Mouse (Mus musculus) kidney, postnatal 0 days (tissue): ENCODE data around the gene Ppard. TPM values are rescaled to one million over a fixed set of nuclear protein-coding genes. Genes with fewer than 3 reads are reported as not detected.
A peak's percentile ranks its signal among the peaks of the same experiment; 100 is the strongest.

ENCODE experiments used
- ATAC-seq: fragments of 200-750 bp; cut with Nextera tagmentation; replicated peaks from 2 replicates; pipeline ENCODE4 v1.8.0; 2017; ENCODE audit warnings: low read depth, moderate number of reproducible peaks, moderate TSS enrichment, moderate library complexity; ENCODE audit not compliant: low FRiP score
- DNase-seq: peaks from one replicate; pipeline ENCODE4 v3.0.0-alpha.2; 2016; ENCODE audit warnings: low spot score
- H3K27ac ChIP-seq: fragments of 300-500 bp; sonication (generic); 2 replicates; pipeline ENCODE4 v1.5.1; 2014; ENCODE audit warnings: mild to moderate bottlenecking
- H3K27me3 ChIP-seq: fragments of 300-500 bp; sonication (generic); 2 replicates; pipeline ENCODE4 v1.6.1; 2014; ENCODE audit warnings: low read length, mixed read lengths; ENCODE audit not compliant: insufficient read depth
- H3K36me3 ChIP-seq: fragments of 300-500 bp; sonication (generic); 2 replicates; pipeline ENCODE4 v1.6.1; 2014; ENCODE audit warnings: low read length, mixed read lengths; ENCODE audit not compliant: insufficient read depth
- H3K4me1 ChIP-seq: fragments of 300-500 bp; sonication (generic); replicated peaks from 2 replicates; pipeline ENCODE4 v1.6.1; 2014; ENCODE audit warnings: antibody characterized with exemption, low read length, mixed read lengths; ENCODE audit not compliant: insufficient read depth
- H3K4me2 ChIP-seq: fragments of 300-500 bp; sonication (generic); 2 replicates; pipeline ENCODE4 v1.6.1; 2014; ENCODE audit warnings: mild to moderate bottlenecking, low read length, moderate library complexity, mixed read lengths
- H3K4me3 ChIP-seq: fragments of 300-500 bp; sonication (generic); replicated peaks from 2 replicates; pipeline ENCODE4 v1.5.1; 2014; ENCODE audit warnings: low read depth, low read length
- H3K9ac ChIP-seq: fragments of 300-500 bp; sonication (generic); 2 replicates; pipeline ENCODE4 v1.6.1; 2014; ENCODE audit warnings: low read depth, low read length
- H3K9me3 ChIP-seq: fragments of 300-500 bp; sonication (generic); replicated peaks from 2 replicates; pipeline ENCODE4 v1.6.1; 2016; ENCODE audit warnings: low read length, inconsistent platforms, mixed read lengths
- CTCF ChIP-seq: IDR thresholded peaks from 2 replicates; pipeline ENCODE4 v1.5.1; 2016; ENCODE audit warnings: antibody characterized with exemption, low read depth, mild to moderate bottlenecking, moderate library complexity
- WGBS: fragments of 180-500 bp; shearing (Covaris S2); extraction: QIAGEN DNeasy Blood & Tissue Kit; methylation state at CpG from one replicate; pipeline ENCODE4 v1.1.7; 2014; 5-methylcytosine and 5-hydroxymethylcytosine counted together
- polyA plus RNA-seq: library from polyadenylated mRNA; unstranded; fragments of >200 nt; fragmentation: Nextera tagmentation; extraction: Ambion mirVana; gene quantifications from 2 replicates; pipeline ENCODE4 v1.2.1, GENCODE M21; 2015

Gene Ppard
- polyA plus RNA-seq, 1 experiment from 2014 or later: 2.0 TPM

- Histone ChIP-seq H3K27ac (no peak overlapping the region), H3K36me3 (no peaks in the 10 kb centered on the region), H3K4me3 (no peak overlapping the region), H3K4me1 (peaks cover 10% of the 10 kb centered on the region), H3K9me3 (no peaks in the 10 kb centered on the region), H3K4me2 (no peak overlapping the region), H3K27me3 (no peaks in the 10 kb centered on the region), H3K9ac (no peak overlapping the region)
- DNase-seq: no peak
- no peak for TF ChIP-seq CTCF
- ATAC-seq: no peak
- WGBS: 81% methylated on average over 5 of the region's 5 CpGs
Observed at GRCm38 (mm10) chr17:28267251-28267650, 34.8 kb downstream of the Ppard start.

GRCm38 (mm10) chr17:28270165-28270564 is 37.7 kb downstream of the Ppard start:
- Histone ChIP-seq H3K4me2 (no peak overlapping the region), H3K4me1 (peaks cover 6% of the 10 kb centered on the region; the same call in 1 of the 2 replicates), H3K27ac (no peak overlapping the region), H3K9ac (no peak overlapping the region), H3K4me3 (no peak overlapping the region), H3K36me3 (no peaks in the 10 kb centered on the region), H3K27me3 (no peaks in the 10 kb centered on the region), H3K9me3 (no peaks in the 10 kb centered on the region)
- 47% methylated on average over 13 of the region's 13 CpGs for WGBS
- ATAC-seq (no peak), DNase-seq (no peak)
- TF ChIP-seq CTCF: no peak

GRCm38 (mm10) chr17:28271537-28272266 is 39.2 kb downstream of the Ppard start:
- Histone ChIP-seq H3K27me3 (no peaks in the 10 kb centered on the region), H3K4me2 (no peak overlapping the region), H3K9ac (0 out of 2 replicates have a peak overlapping the region, but pooled peaks have one; percentile 18), H3K36me3 (no peaks in the 10 kb centered on the region), H3K27ac (peak overlapping the region; percentile 42), H3K4me1 (no peaks in the 10 kb centered on the region), H3K4me3 (no peak overlapping the region), H3K9me3 (no peaks in the 10 kb centered on the region)
- WGBS: 69% methylated on average over 12 of the region's 12 CpGs
- no peak for TF ChIP-seq CTCF
- ATAC-seq: no peak
- no peak for DNase-seq

GRCm38 (mm10) chr17:28272281-28272680 is 39.8 kb downstream of the Ppard start:
- H3K9me3 ChIP-seq: no peaks in the 10 kb centered on the region
- peak overlapping the region; percentile 42 for H3K27ac ChIP-seq
- H3K27me3 ChIP-seq: no peaks in the 10 kb centered on the region
- WGBS: 81% methylated on average over 9 of the region's 9 CpGs
- H3K4me1 ChIP-seq: 0 out of 2 replicates have a peak, but pooled peaks cover 4% of the 10 kb centered on the region
- H3K36me3 ChIP-seq: no peaks in the 10 kb centered on the region
- TF ChIP-seq CTCF: no peak
- ATAC-seq (no peak; the same call in 1 of the 2 replicates), DNase-seq (no peak)
- no peak overlapping the region for H3K4me2 ChIP-seq
- 0 out of 2 replicates have a peak overlapping the region, but pooled peaks have one; percentile 18 for H3K9ac ChIP-seq
- H3K4me3 ChIP-seq: no peak overlapping the region

- Histone ChIP-seq H3K4me3 (no peak overlapping the region), H3K4me2 (no peak overlapping the region), H3K9ac (no peak overlapping the region), H3K36me3 (no peaks in the 10 kb centered on the region), H3K4me1 (0 out of 2 replicates have a peak, but pooled peaks cover 4% of the 10 kb centered on the region), H3K27ac (0 out of 2 replicates have a peak overlapping the region, but pooled peaks have one; percentile 42), H3K27me3 (no peaks in the 10 kb centered on the region), H3K9me3 (no peaks in the 10 kb centered on the region)
- ATAC-seq (no peak), DNase-seq (no peak)
- no peak for TF ChIP-seq CTCF
- WGBS: 66% methylated on average over 6 of the region's 6 CpGs
Observed at GRCm38 (mm10) chr17:28272837-28273236, 40.3 kb downstream of the Ppard start.

- Histone ChIP-seq H3K4me3 (no peak overlapping the region), H3K36me3 (no peaks in the 10 kb centered on the region), H3K27me3 (no peaks in the 10 kb centered on the region), H3K4me2 (no peak overlapping the region), H3K4me1 (peaks cover 18% of the 10 kb centered on the region; the same call in 1 of the 2 replicates), H3K9ac (no peak overlapping the region), H3K9me3 (no peaks in the 10 kb centered on the region), H3K27ac (no peak overlapping the region)
- ATAC-seq (no peak), DNase-seq (no peak)
- WGBS: 80% methylated on average over 3 of the region's 3 CpGs
- peak; percentile 68 for TF ChIP-seq CTCF
Observed at GRCm38 (mm10) chr17:28274739-28275138, 42.2 kb downstream of the Ppard start.
